Mouse (Mus musculus) midbrain, embryonic 15.5 days (tissue): ENCODE measurements around the gene Ankar. TPM values are rescaled to one million over a fixed set of nuclear protein-coding genes. Genes with fewer than 3 reads are reported as not detected.

Experiments used
- ATAC-seq: fragments of 200-750 bp; cut with Nextera tagmentation; replicated peaks from 2 replicates; pipeline ENCODE4 v1.8.0; 2017; ENCODE audit warnings: moderate TSS enrichment
- H3K27ac ChIP-seq: fragments of 300-500 bp; sonication (generic); 2 replicates; pipeline ENCODE4 v1.5.1; 2015; ENCODE audit warnings: mild to moderate bottlenecking, inconsistent platforms
- H3K27me3 ChIP-seq: fragments of 300-500 bp; sonication (generic); replicated peaks from 2 replicates; pipeline ENCODE4 v1.6.1; 2015; ENCODE audit warnings: inconsistent platforms
- H3K36me3 ChIP-seq: fragments of 300-500 bp; sonication (generic); replicated peaks from 2 replicates; pipeline ENCODE4 v1.6.1; 2015; ENCODE audit warnings: inconsistent platforms
- H3K4me1 ChIP-seq: fragments of 300-500 bp; sonication (generic); 2 replicates; pipeline ENCODE4 v1.6.1; 2015; ENCODE audit warnings: inconsistent platforms
- H3K4me2 ChIP-seq: fragments of 300-500 bp; sonication (generic); 2 replicates; pipeline ENCODE4 v1.6.1; 2015; ENCODE audit warnings: inconsistent platforms, mild to moderate bottlenecking, moderate library complexity
- H3K4me3 ChIP-seq: fragments of 300-500 bp; sonication (generic); 2 replicates; pipeline ENCODE4 v1.5.1; 2015; ENCODE audit warnings: mild to moderate bottlenecking, inconsistent platforms
- H3K9ac ChIP-seq: fragments of 300-500 bp; sonication (generic); 2 replicates; pipeline ENCODE4 v1.6.1; 2015; ENCODE audit warnings: mild to moderate bottlenecking, inconsistent platforms
- H3K9me3 ChIP-seq: fragments of 300-500 bp; sonication (generic); 2 replicates; pipeline ENCODE4 v1.6.1; 2016; ENCODE audit warnings: inconsistent platforms
- WGBS: fragments of 180-500 bp; shearing (Covaris S2); methylation state at CpG from one replicate; pipeline ENCODE4 v1.1.7; 2015; ENCODE audit warnings: mixed read lengths; 5-methylcytosine and 5-hydroxymethylcytosine counted together
- polyA plus RNA-seq: library from polyadenylated mRNA; unstranded; fragments of >200 nt; fragmentation: Nextera tagmentation; extraction: Ambion mirVana; gene quantifications from 2 replicates; pipeline ENCODE4 v1.2.1, GENCODE M21; 2015

The Ankar gene
- polyA plus RNA-seq, 1 experiment from 2014 or later: not detected

DNA sequence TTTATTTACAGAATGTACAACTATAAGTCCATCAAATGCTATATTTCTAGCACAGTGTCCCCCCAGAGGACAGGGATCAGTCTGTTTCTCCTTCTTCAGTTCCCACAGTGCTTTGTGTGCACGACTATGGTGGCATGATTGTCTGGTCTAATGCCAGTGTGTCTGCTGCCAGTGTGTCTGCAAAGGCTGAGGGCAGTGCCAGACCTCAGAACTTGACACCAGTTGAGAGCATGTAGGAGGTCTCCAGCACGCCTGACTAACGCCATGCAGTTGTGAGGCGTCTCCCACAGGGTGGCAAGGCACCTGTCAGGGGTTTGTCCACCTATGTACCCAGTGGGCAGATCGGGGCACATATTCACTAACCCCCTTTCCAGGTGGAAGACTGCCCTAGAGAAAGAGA lies 99.6 kb downstream of the Ankar start:
- 91% methylated on average over 5 of the region's 5 CpGs for WGBS
- Histone ChIP-seq H3K9me3 (no peaks in the 10 kb centered on the region), H3K36me3 (peaks cover 25% of the 10 kb centered on the region), H3K4me3 (no peak overlapping the region), H3K27ac (no peak overlapping the region), H3K27me3 (no peaks in the 10 kb centered on the region), H3K9ac (no peak overlapping the region), H3K4me1 (no peaks in the 10 kb centered on the region), H3K4me2 (no peak overlapping the region)
- no peak; the same call in 1 of the 2 replicates for ATAC-seq

DNA sequence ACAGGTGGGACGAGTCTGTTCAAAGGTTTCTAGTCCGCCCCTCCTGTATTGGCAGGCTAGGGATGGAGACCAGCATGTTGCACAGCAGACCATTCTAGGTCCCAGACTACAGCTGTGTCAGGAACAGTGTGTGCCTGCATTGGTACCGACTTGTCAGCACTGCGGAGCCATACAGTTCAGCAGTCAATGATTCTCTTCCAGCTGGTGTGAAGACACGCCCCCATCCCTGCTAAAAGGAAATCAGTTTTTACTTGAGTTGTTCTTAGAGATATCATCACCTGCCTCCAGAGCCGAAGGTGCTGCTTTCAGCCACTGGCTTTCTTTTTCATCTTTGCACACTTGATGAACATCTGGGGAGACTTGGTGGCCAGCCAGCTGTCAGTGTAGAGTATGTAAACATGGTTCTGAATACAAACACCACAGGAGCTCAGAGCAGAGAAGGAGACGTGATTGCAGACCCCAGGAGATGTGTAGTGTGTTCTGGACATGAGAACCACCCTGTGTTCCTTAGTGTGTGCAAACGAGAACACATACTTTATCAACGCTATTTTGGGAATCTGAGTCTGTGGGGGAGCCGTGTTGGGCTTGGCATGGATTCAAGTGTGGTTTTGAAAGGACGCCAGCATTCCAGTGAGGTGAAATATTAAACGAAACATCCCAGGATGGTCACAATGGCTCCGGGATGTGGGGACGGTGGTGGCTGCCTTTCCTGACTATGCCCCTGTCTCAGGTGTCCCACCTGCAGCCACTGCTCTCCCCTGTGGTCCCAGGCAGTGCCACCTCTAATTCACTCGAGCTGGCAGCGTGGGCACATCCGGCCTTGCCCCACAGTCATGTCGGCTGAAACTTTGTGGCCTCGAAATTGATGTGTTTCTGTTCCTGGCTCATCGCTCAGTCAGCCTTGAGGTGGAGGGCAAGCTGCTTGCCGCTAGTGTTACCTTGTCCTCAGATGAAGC lies 101.0 kb downstream of the Ankar start:
- no peak overlapping the region for H3K27ac ChIP-seq
- H3K36me3 ChIP-seq: peaks cover 33% of the 10 kb centered on the region
- H3K4me2 ChIP-seq: no peak overlapping the region
- H3K9ac ChIP-seq: no peak overlapping the region
- no peak for ATAC-seq
- 80% methylated on average over 21 of the region's 21 CpGs for WGBS
- no peaks in the 10 kb centered on the region for H3K9me3 ChIP-seq
- H3K27me3 ChIP-seq: no peaks in the 10 kb centered on the region
- no peaks in the 10 kb centered on the region for H3K4me1 ChIP-seq
- no peak overlapping the region for H3K4me3 ChIP-seq

DNA sequence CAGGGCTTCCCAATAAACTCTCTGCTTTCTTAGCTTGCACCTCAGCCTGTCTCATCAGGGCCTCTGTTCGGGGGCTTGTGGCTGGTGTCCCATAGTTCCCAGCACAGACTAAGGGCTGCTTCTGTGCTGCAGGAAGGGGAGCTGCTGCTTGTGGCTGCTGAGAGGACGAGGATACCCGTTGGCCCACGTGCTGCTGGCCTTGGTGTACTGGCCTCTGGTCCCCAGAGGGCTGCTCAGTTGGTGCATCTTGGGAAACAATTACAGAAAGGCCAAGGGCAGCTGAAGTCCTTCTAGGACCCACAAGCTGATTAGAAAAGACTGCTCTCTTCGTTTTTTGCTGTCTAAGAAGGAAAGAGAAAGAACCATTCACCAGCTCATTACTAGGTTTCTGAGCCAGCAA lies 104.1 kb downstream of the Ankar start:
- no peak overlapping the region for H3K4me2 ChIP-seq
- no peak overlapping the region for H3K9ac ChIP-seq
- no peak overlapping the region for H3K4me3 ChIP-seq
- no peaks in the 10 kb centered on the region for H3K27me3 ChIP-seq
- peaks cover 42% of the 10 kb centered on the region for H3K36me3 ChIP-seq
- no peak overlapping the region for H3K27ac ChIP-seq
- ATAC-seq: no peak
- H3K9me3 ChIP-seq: no peaks in the 10 kb centered on the region
- 83% methylated on average over 5 of the region's 5 CpGs for WGBS
- peaks cover 3% of the 10 kb centered on the region; the same call in 1 of the 2 replicates for H3K4me1 ChIP-seq

DNA sequence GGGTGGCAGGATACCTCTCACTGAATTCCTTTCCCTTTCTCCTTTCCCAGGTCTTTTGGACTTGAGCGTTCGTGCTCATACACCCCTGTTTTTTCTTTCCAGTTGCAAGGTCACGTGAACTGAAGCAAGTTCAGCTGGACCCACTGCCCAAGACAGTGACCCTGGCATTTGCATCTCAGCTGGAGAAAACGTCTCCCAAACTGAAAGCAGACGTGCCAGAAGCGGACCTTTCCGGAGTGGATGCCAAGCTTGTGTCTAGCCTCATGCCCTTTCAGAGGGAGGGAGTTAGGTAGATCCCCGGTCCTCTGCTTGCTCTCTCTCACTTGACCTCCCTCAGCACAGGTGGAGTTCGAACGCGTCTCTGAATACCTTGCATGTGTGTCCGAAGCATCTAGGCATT lies 104.7 kb downstream of the Ankar start:
- Histone ChIP-seq H3K27ac (no peak overlapping the region), H3K9ac (no peak overlapping the region), H3K4me3 (no peak overlapping the region), H3K4me2 (no peak overlapping the region), H3K9me3 (no peaks in the 10 kb centered on the region), H3K4me1 (peaks cover 3% of the 10 kb centered on the region; the same call in 1 of the 2 replicates), H3K36me3 (peaks cover 45% of the 10 kb centered on the region), H3K27me3 (no peaks in the 10 kb centered on the region)
- ATAC-seq: no peak
- 90% methylated on average over 12 of the region's 12 CpGs for WGBS

DNA sequence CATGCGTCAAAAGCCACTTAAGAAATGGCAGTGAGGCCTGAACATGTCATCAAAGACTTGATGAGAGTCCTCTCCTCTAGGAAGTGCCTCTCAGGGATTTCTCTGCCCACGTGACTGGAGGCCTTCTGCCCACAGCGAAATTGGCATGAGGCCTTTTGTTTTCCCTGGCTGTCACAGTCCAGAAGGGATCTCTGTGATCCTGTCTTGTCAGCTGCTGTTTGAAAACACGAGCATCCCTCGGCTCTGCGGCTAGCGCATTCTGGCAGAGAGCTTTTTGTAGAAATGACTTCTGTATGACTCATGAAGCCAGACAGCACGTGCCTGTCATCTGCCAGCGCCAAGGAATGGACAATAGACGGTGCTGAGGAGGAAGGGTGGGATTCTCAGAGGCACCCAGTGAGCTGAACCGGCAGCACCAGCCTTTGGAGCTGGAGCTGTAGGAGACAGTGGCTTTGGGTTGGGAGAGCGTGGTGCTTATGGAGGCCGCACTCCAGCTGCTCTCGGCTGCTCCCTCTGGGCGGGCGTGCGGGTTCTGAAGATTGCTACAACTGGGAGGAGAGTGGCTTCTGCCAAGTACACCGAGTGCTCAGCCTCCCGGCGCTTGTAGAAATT lies 106.9 kb downstream of the Ankar start:
- peak overlapping the region; percentile 70 for H3K27ac ChIP-seq
- 66% methylated on average over 20 of the region's 20 CpGs for WGBS

More for the DNA sequence above, 106.9 kb downstream of the Ankar start:
- no peaks in the 10 kb centered on the region for H3K27me3 ChIP-seq
- peaks cover 3% of the 10 kb centered on the region; the same call in 1 of the 2 replicates for H3K4me1 ChIP-seq
- H3K36me3 ChIP-seq: peaks cover 49% of the 10 kb centered on the region
- peak; percentile 70 for ATAC-seq
- no peak overlapping the region for H3K9ac ChIP-seq
- H3K9me3 ChIP-seq: no peaks in the 10 kb centered on the region
- no peak overlapping the region for H3K4me2 ChIP-seq
- no peak overlapping the region for H3K4me3 ChIP-seq

Other genes starting within 250 kb of the Ankar start
- 7.7 and 7.9 TPM in 2 replicates for gene March4, start 163.6 kb downstream of the Ankar start, polyA plus RNA-seq
- gene Smarcal1, start 117.3 kb downstream of the Ankar start, polyA plus RNA-seq: 29.6 and 30.9 TPM in 2 replicates
- 838 and 878 TPM in 2 replicates for gene Rpl37a, start 10.7 kb upstream of the Ankar start, polyA plus RNA-seq
- 329 and 430 TPM in 2 replicates for gene Igfbp2, start 123.9 kb upstream of the Ankar start, polyA plus RNA-seq
- 38.4 and 39.6 TPM in 2 replicates for gene Igfbp5, start 174.3 kb upstream of the Ankar start, polyA plus RNA-seq